Mouse (Mus musculus) right cerebral cortex, postnatal 25 days (tissue): ENCODE results near the gene Khdc1b.
"Not testable (repeated sequence)": the region's sequence is repeated elsewhere in the genome, so short reads cannot be mapped to it uniquely, and the experiment has no call there.

Source experiments
- DNase-seq: peaks from one replicate; pipeline ENCODE4 v3.0.0; 2022

Khdc1b gene

DNA sequence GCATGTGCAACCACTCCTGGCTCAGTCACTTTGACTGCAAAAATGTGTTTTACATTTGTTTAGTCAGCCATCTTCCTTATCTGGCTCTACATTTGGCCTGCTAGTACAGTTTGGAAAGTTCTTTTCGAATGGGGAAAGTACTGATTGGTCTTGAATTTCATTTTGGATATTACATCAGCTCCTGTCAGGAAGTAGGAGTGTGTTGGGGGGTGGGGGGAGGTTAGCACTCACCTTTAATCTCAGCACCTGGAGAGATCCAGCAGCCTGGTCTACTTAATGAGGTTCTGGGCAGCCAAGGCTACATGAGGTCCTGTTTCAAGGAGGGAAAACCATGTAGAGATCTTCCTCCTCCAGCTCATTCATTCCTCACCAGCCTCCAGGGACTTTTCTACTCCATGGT is at the start of gene Khdc1b:
TSS of gene Khdc1b (plus strand) at position 301 of the 400 bp plus-strand sequence.
- no peak for DNase-seq

DNA sequence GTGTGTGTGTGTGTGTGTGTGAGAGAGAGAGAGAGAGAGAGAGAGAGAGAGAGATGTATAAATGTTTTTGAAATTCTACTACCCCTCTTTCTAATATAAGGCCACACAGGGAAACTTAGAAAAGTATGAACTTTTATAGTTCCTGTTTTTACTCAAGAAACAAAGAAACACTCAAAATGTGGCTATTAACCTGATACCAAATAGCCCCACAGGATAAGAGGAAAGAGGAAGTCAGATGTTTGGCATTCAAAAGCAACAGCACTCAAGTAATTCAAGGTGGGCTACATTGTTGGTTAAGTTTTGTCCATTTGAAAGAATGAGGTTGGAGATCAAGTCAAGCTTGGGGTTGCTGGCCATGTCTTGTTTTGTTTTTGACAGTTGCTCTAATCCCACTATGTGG is 47.5 kb upstream of the Khdc1b start:
- DNase-seq, result no peak

DNA sequence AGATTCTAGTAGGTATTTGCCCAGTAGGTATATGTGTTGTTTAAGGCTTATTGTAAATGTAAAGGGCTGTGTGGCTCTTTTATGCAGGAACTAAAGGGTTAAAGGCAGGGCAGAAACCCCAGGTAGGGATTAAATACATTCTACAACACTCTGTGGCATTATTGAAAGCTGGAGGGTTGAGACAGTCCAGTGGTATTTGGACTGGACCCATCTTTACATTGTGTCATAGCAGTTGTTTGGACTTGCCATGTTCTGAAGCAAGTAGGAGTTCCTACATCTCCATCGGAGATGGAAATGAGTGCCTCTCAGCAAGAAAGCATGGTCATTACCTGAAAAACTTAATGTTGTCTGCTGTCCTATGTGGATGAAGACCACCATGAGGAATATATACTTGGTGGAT is 42.6 kb upstream of the Khdc1b start:
- no peak for DNase-seq

DNA sequence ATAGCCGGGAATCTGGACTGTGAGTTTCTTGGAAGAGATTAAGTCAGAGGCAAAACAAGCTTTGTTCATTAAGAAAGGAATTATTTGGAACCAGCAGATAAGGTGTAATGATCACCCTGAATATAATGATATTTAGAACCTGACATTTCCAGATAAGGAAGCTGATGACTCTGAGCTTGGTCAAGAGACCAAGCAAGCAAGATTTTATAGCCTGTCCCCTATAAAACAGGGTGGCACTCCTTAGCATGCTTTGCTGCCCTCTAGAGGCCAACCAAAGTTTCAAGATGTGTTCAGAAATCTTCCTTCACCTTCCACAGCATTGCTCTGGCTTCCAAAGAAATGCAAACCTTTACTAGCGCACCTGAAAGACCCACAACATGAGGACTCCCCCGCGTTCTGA is 39.1 kb upstream of the Khdc1b start:
- DNase-seq, result peak; percentile 44

DNA sequence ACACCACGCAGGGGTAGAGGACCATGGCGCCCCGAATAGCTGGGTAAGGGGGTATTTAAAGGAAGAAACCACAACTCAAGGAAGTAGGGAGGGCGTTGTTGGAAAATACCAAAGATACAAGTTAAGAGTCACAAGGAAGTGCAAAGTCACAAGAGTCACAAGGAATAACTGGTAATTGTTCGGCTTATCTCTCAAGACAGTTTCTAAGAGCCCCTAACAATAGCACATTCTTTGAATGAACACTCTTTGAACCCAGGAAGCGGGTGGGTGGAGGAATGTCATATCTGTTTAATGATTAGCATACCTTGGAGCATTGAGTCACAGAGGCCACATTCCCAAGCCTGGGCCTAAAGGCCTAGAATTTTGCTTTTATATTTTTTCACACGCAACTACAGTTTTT is 38.6 kb upstream of the Khdc1b start:
- not testable (repeated sequence) for DNase-seq

DNA sequence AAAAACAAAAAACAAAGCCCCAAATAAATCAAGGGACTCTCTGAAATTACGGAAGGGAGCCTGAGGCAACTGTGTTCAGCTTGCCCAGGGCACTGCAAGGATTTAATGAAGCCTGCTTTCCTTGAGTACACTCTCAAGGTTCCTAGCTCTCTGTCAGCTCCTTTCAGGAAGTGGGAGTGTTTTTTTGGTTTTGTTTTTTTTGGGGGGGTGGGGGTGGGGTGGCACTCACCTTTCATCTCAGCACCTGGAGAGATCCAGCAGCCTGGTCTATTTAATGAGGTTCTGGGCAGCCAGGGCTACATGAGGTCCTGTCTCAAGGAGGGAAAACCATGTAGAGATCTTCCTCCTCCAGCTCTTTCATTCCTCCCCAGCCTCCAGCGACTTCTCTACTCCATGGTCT is 34.0 kb upstream of the Khdc1b start, which contains the start of gene Khdc1a:
TSS of gene Khdc1a (plus strand) at position 301 of the 400 bp plus-strand sequence.
- no peak for DNase-seq

DNA sequence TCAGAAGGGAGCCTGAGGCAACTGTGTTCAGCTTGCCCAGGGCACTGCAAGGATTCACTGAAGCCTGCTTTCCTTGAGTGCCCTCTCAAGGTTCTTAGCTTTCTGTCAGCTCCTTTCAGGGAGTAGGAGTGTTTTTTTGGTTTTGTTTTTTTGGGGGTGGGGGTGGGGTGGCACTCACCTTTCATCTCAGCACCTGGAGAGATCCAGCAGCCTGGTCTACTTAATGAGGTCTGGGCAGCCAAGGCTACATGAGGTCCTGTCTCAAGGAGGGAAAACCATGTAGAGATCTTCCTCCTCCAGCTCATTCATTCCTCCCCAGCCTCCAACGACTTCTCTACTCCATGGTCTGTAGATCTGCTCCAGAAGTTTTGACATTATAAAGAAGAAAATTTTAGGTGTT is 15.3 kb upstream of the Khdc1b start, which contains the start of gene Khdc1c:
TSS of gene Khdc1c (plus strand) at position 301 of the 400 bp plus-strand sequence.
- DNase-seq, result not testable (repeated sequence)

DNA sequence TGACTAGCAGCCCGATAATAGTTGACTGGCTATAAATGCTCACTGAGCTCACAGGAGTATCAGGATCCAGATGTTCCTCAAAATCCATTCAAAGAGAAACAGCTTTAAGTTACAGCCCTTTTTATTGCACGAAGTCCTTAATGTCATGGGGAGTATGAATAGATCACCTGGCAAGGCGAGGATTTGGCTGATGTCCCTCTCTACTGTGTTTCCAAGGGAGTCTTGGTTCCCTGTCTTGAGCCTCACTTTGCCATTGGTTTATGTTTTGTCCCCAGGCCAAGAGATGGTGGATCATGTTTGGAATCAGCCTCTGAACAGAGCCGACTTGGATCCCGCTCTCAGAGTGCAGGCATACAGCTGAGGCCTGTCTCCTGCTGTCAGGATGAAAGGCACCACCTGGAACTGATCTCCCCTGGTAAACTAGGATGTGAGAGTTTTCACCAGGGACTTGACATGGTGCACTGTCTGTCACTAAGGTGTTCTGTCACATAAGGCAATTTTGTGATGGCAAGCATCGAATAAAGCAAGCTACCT is 7.8 kb downstream of the Khdc1b start:
- DNase-seq, result no peak

DNA sequence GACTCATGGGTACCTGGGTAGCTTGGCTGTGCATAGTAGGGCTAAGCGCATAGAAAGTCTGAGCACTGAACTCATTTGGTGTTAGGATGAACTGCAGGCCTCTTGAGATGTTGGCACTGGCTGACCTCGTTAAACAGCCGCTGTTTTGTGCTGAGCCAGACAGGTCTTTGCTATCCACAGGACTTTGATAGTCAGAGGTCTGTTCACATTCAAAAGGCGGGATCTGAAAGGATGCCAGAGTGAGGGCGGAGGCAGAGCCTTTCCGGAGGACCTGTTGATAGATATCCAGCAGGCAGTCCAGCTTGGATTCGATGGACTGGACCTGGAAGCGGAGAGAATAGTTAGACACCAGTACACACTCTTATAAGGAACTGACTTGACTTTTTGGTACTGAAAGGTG is 19.4 kb downstream of the Khdc1b start:
- DNase-seq, result no peak

DNA sequence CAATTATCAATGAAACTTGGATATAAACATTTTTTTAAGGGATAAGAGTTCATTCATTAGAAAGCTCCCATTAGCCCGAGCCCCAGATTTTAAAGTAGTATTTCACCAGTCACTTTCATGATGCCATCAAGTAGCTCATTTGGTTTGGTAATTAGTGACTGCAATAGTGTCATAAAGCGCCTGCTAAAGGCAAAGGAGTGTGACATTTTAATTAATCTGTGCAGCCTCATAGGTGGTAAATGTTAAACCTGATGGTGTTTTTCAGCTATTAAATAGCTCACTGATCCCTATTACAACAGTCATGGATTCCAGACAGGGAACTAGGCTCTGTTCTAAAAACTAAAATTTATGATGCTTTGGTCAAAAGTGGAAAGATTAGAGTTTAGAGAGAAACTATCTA is 23.9 kb downstream of the Khdc1b start:
- no peak for DNase-seq

DNA sequence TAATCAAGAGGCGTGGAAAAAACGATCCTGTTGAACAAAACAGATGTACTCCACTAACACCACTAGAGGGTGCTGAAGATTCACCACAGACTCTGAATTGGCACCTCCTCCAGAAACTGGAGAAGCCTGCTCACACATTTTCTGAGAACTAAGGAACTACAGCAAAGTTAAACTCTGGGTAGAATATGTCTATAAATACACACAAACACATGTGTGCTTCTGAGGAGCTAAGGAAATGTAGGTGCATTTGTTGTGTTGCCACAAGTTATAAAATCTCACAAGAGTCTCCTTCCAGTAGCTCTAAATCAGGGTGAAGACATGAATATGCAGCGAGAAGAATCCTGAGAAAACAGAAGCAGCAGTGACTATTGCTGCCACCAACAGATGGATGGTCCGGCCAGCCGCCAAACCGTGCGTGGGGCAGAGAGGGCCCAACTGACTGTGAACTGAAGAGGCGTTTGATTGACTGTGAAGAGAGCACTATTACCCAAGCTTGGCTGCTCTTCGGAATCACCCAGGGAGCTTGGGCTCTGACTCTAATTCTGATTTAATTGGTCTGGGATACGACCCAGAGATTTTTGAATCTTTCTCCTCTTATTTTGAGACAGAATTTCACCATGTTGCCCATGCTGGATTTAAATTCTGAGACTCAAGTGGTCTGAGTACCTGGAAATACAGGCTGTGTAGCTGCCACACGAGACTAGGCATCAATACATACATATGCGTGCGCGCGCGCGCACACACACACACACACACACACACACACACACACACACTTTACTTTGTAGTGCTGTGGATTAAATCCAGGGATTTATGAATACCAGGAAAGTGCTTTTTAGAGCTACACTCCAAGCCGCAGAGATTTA is 28.2 kb downstream of the Khdc1b start:
- DNase-seq, result peak; percentile 83

DNA sequence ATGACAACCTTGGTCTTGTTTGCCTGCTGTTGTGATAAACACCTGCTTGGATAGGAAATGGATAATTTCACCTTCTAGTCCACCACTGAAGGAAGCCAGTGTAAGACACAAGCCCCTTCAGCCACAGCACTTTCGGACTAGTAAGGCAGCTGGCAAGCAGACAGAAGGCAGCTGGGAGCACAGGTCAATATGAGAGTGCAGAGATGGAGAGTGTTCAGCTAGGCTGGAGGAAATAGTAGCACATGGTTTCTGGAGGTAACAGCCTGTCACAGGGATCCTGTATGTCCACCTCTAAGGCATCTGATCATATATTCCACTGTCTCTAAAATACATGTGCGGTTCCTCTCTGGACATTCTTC is 28.8 kb downstream of the Khdc1b start:
- no peak for DNase-seq

DNA sequence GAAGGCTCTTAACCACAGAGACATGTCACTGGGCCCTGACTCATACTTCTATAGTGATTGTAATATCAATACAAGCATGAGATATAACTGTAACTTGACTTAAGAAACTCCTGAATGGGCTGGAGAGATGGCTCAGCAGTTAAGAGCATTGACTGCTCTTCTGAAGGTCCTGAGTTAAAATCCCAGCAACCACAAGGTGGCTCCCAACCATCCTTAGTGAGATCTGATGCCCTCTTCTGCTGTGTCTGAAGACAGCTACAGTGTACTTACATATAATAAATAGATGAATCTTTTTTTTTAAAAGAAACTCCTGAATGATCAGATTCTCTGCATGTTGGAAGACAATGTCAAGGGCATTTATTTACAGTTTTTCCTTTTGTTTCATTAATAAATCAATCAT is 36.0 kb downstream of the Khdc1b start:
- no peak for DNase-seq

DNA sequence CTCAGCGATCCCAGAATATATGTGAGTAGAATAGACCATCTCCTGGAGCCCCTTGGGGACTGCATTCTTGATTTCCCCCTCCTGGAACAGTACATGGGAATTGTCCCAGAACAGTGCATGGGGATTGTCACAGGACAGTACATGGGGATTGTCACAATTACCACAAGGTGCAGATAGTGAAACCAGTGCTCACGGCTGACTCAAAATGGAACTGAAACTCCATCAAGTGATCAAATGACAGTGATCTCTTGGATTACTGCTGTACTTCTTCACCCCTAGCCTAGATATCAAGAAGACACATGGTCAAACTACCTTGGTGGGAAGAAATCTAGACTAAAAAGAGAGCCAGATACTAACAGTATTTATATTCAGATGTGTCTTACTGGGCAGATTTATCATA is 42.3 kb downstream of the Khdc1b start:
- DNase-seq, result no peak

DNA sequence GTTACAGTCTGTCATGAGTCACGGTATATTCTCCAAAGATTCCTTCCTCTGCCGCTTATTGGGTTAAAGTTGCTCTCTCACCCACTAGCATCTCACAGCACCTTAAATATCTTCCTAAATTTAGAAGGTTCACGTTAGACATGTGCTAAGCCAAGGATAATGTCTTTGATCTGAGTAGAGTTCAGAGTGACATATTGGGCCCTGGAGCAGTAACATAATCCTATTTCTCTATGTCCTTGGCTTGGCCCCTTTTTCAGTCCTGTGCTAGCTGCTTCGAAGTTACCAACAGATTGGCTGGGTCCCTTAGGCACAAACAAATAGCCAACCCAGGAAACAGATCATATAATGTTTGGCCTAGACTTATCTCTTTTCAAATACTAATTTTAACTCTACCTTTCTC is 44.7 kb downstream of the Khdc1b start:
- no peak for DNase-seq

DNA sequence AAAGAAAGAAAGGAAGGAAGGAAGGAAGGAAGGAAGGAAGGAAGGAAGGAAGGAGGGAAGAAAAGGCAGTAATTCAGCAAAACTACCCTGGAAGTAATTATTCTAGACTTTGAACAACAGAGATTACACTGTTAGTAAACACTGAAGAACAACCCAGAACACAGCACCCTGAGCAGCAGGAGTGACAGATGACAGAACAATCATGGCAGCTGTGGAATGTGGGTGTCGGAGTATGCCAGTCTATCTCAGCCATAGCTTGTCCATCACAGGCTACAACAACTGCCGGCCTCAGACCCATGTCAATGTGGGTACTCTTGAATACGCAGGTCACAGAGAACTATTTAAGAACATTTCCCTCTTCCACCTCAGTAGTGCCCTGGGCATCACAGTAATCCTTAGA is 48.3 kb downstream of the Khdc1b start:
- no peak for DNase-seq

DNA sequence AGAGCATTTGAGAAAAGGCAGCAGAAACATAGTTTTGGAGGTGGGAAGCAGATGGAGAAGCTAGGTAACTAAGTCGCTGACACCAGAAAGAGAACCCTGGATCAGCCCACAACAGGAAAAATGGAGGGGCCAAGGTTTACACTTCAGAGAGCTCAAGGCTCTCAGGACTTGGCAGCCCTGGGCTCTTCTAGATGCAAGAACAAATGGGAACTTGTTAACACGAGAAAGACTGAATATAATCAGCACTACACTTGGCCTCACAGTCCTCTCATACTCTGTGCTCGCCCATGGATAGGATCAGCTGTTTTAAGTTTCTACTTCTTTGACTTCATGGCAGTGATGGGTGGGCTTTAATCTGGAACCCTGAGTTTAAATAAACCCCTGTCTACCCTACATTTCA is 51.5 kb downstream of the Khdc1b start:
- no peak for DNase-seq
